Mouse (Mus musculus) limb, embryonic 12.5 days (tissue): ENCODE measurements at regions not wholly inside any gene's neighbourhood (a gene's known extent, or its start where the extent isn't known, plus 50 kb on each side); places are given as distances from the start of the nearest gene placed in this dataset.

Experiments used
- ATAC-seq: fragments of 200-750 bp; cut with Nextera tagmentation; 2 replicates; pipeline ENCODE4 v1.8.0; 2017; ENCODE audit warnings: low read depth, moderate TSS enrichment; ENCODE audit not compliant: insufficient number of reproducible peaks, insufficient read depth, low FRiP score, low TSS enrichment
- H3K27ac ChIP-seq: fragments of 300-500 bp; sonication (generic); 2 replicates; pipeline ENCODE4 v1.5.1; 2016; ENCODE audit warnings: mild to moderate bottlenecking, moderate library complexity
- H3K27me3 ChIP-seq: fragments of 300-500 bp; sonication (generic); 2 replicates; pipeline ENCODE4 v1.6.1; 2016; ENCODE audit warnings: mild to moderate bottlenecking, moderate library complexity
- H3K36me3 ChIP-seq: fragments of 300-500 bp; sonication (generic); 2 replicates; pipeline ENCODE4 v1.6.1; 2016; ENCODE audit warnings: mild to moderate bottlenecking, moderate library complexity
- H3K4me1 ChIP-seq: fragments of 300-500 bp; sonication (generic); replicated peaks from 2 replicates; pipeline ENCODE4 v1.6.1; 2016
- H3K4me2 ChIP-seq: fragments of 300-500 bp; sonication (generic); 2 replicates; pipeline ENCODE4 v1.6.1; 2016; ENCODE audit warnings: mild to moderate bottlenecking, moderate library complexity
- H3K4me3 ChIP-seq: fragments of 300-500 bp; sonication (generic); replicated peaks from 2 replicates; pipeline ENCODE4 v1.5.1; 2016; ENCODE audit warnings: mild to moderate bottlenecking
- H3K9ac ChIP-seq: fragments of 300-500 bp; sonication (generic); replicated peaks from 2 replicates; pipeline ENCODE4 v1.6.1; 2016; ENCODE audit warnings: mild to moderate bottlenecking, moderate library complexity
- H3K9me3 ChIP-seq: fragments of 300-500 bp; sonication (generic); 2 replicates; pipeline ENCODE4 v1.6.1; 2016; ENCODE audit warnings: mild to moderate bottlenecking, moderate library complexity
- WGBS: fragments of 180-500 bp; shearing (Covaris S2); methylation state at CpG from one replicate; pipeline ENCODE4 v1.1.7; 2016; 5-methylcytosine and 5-hydroxymethylcytosine counted together

DNA sequence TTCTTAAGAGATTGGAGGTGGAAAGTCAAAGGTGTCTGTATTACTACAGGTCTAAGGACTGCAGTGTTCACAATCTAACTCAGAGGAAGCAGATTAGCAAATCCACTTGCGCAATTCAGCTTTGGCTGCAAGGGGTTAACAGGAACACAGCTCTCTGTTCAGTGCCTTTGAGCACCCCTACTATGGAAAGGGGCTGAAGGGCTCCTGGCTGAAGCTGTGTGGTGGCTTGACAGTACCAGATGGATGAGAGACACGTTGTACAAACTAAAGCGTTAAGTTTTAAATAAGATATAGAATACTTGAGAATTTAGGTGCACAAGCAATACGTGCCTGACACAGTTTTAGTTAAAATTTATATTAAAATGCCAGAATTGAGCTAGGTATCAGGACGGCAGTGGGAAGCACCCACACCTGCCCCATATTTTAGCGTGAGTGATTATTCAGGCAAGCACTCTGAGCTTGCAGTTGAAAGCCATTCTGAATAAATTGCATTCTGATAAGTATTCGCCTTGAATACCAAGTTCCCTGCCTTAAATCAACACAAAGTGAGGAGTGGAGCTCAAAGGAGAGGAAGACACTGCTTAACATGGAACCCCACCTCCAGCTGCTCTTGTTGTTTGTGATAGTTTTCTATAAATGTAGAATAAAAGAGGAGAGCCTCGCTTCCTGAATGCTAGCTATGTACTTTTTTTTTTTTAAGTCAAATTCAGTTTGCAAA is 223.1 kb upstream of the Adamts16 start:
- WGBS, result 79% methylated on average over 8 of the region's 8 CpGs
- ATAC-seq, result no peak
- Histone ChIP-seq H3K4me3 (no peak overlapping the region), H3K9ac (no peak overlapping the region), H3K9me3 (no peaks in the 10 kb centered on the region), H3K27me3 (no peaks in the 10 kb centered on the region), H3K4me1 (peaks cover 5% of the 10 kb centered on the region), H3K4me2 (no peak overlapping the region), H3K27ac (no peak overlapping the region), H3K36me3 (no peaks in the 10 kb centered on the region)

- no peaks in the 10 kb centered on the region for H3K27me3 ChIP-seq
- no peaks in the 10 kb centered on the region for H3K9me3 ChIP-seq
- no peaks in the 10 kb centered on the region for H3K36me3 ChIP-seq
- H3K9ac ChIP-seq, result no peak overlapping the region
- no peak overlapping the region for H3K27ac ChIP-seq
- H3K4me2 ChIP-seq, result no peak overlapping the region
- ATAC-seq, result no peak
- no peak overlapping the region for H3K4me3 ChIP-seq
- no peaks in the 10 kb centered on the region for H3K4me1 ChIP-seq
- 80% methylated on average over 21 of the region's 21 CpGs for WGBS
Measured at GRCm38 (mm10) chr13:71053361-71054264, 212.0 kb upstream of the Adamts16 start.

DNA sequence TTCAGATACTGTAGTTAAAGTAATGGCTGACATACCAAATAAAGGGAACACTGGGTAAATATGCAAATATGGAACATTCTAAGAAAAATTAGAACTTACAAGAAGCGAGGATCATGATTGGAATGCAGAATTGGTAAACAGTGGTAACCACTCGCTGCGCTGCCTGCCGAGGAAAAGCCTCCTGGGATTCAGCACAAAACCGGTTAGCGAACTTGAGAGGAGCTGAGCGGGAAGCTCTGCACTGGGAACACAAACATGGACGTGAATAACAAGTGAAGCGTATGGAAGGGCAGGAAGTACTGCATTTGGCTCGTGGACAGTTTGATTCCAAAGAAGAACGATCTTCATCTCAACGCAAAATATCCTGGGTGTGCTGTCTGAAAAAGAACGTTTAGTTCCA is 209.0 kb upstream of the Adamts16 start:
- H3K9me3 ChIP-seq, result no peaks in the 10 kb centered on the region
- H3K9ac ChIP-seq, result no peak overlapping the region
- H3K4me2 ChIP-seq, result no peak overlapping the region
- H3K4me1 ChIP-seq, result no peaks in the 10 kb centered on the region
- no peak overlapping the region for H3K4me3 ChIP-seq
- ATAC-seq, result no peak
- WGBS, result 49% methylated on average over 13 of the region's 13 CpGs
- H3K27ac ChIP-seq, result no peak overlapping the region
- no peaks in the 10 kb centered on the region for H3K27me3 ChIP-seq
- no peaks in the 10 kb centered on the region for H3K36me3 ChIP-seq

DNA sequence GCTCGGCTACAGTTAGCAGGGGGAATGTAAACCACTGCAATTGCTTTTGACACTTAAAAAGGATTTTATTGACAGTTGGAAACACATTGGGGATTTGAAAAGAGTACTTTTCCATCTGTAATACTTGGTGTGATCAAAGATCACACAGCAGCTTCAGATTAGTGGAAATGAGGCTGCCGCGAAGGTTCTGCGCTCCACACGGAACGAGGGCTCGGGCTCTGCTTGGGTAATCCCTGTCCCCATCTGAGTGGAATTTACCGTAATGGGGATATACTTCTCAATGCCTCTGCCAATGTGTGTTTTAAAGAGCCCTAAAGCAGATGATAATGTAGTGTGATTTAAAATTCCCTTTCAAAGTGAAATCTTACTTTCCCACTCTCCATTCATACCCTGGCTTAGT is 194.4 kb upstream of the Adamts16 start:
- no peak overlapping the region for H3K4me2 ChIP-seq

DNA sequence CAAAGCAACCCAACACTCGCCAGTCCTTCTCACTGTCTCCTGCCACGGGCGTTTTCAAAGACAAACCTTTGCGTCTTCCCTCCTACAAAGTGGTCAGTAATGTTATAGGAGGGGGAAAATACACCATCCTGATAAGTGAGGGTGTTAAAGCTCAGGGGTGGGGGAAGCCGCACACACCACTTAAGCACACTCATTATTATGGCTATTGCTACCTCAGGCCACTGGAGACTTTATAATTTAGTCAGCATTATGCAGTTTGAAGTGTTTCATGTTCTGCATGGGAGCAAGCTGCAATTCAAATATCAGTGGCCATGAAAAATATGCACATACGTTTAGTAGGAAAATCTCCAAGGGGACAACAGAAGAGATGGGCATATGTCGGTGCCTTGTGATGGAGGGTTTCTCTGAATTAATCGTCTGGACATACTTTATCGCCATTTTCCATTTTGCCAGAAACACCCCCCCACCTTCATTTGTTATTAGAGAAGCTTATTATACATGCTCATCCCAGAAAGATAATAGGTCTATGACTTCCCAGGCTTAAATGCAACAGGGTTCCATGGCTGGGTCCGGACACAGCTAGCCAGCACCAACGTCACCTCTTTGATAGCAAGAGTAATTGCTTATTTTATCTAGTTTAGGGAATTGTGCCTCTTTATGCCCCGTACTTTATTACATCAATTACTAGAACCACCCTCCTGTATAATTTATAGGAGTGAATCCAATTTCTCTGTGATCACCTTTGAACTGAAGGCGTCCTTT is 193.5 kb upstream of the Adamts16 start:
- no peak overlapping the region for H3K27ac ChIP-seq
- no peaks in the 10 kb centered on the region for H3K9me3 ChIP-seq
- H3K9ac ChIP-seq, result no peak overlapping the region
- no peak overlapping the region for H3K4me3 ChIP-seq
- H3K36me3 ChIP-seq, result no peaks in the 10 kb centered on the region
- ATAC-seq, result no peak
- H3K4me2 ChIP-seq, result no peak overlapping the region
- WGBS, result 82% methylated on average over 13 of the region's 13 CpGs
- no peaks in the 10 kb centered on the region for H3K27me3 ChIP-seq
- no peaks in the 10 kb centered on the region for H3K4me1 ChIP-seq

More for the DNA sequence above, 194.4 kb upstream of the Adamts16 start:
- no peak overlapping the region for H3K4me3 ChIP-seq
- H3K9ac ChIP-seq, result no peak overlapping the region
- H3K27me3 ChIP-seq, result no peaks in the 10 kb centered on the region
- no peaks in the 10 kb centered on the region for H3K4me1 ChIP-seq
- H3K27ac ChIP-seq, result no peak overlapping the region
- H3K9me3 ChIP-seq, result no peaks in the 10 kb centered on the region
- WGBS, result 66% methylated on average over 8 of the region's 8 CpGs
- H3K36me3 ChIP-seq, result no peaks in the 10 kb centered on the region
- no peak for ATAC-seq

DNA sequence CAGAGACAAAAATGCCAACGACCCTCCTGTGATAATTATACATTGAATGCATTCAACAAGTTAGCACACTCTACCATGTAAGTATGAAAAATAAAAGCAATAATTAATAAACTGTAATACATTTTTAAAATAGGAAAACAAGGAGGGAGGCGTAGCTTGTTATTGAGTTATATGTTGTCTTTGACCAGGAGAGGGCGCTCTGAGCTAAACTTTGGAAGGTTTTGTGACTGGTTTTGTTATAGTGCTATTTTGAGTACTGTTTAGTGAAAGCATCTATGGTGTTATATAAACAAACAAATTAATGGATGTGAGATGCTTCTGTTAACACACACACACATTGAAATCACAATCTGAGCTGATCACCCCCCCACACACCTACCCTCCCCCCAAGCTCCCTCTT is 166.6 kb upstream of the Adamts16 start:
- H3K4me1 ChIP-seq, result no peaks in the 10 kb centered on the region
- no peaks in the 10 kb centered on the region for H3K36me3 ChIP-seq
- ATAC-seq, result no peak
- H3K9ac ChIP-seq, result no peak overlapping the region
- WGBS, result 24% methylated on average over 3 of the region's 3 CpGs
- no peak overlapping the region for H3K4me2 ChIP-seq
- no peak overlapping the region for H3K4me3 ChIP-seq
- H3K27ac ChIP-seq, result no peak overlapping the region
- H3K27me3 ChIP-seq, result peaks cover 17% of the 10 kb centered on the region; the same call in 1 of the 2 replicates
- no peaks in the 10 kb centered on the region for H3K9me3 ChIP-seq

DNA sequence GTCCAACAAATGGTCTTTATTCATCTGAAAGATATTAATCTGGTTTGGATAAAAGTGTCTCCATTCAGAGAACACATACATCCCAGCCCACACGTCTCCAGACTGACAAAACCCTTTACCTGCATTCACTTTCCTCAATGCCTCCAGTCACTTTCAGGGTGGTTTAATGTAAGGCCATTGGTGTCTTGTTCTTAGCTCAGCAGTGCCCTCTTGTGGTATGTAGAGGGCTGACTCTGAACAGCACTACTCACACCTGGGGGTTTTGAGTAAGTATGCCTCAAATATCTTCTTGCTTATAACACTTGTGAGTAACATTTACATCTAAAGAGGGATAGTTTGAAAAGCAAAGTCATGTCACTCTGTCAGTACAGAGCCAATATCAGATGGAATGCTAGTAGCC is 164.5 kb upstream of the Adamts16 start:
- peaks cover 17% of the 10 kb centered on the region; the same call in 1 of the 2 replicates for H3K27me3 ChIP-seq
- no peak overlapping the region for H3K4me3 ChIP-seq
- no peak overlapping the region for H3K9ac ChIP-seq
- no peaks in the 10 kb centered on the region for H3K36me3 ChIP-seq
- no peaks in the 10 kb centered on the region for H3K9me3 ChIP-seq
- H3K27ac ChIP-seq, result no peak overlapping the region
- ATAC-seq, result no peak
- WGBS, result 13% methylated on average over 1 of the region's 1 CpGs
- H3K4me1 ChIP-seq, result no peaks in the 10 kb centered on the region
- H3K4me2 ChIP-seq, result no peak overlapping the region

DNA sequence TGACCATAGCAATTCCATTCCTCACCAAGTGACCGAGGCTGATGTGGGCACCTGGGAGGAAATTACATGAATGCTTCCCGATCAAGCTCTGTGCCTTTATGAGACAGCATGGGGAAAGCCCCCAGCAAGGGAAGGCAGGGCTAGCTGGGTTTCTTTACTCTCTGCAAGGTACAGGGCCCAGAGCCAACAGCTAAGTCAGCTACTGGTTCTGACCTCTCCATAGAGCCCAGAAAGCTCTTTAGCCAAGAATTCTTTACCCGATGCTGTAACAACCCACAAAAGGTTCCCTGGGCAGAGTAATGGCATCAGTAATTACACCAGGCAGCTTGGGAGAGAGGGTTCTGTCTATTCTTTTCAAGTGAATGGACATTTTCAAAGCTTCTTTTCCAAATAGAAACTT is 161.9 kb upstream of the Adamts16 start:
- Histone ChIP-seq H3K27me3 (peaks cover 10% of the 10 kb centered on the region; the same call in 1 of the 2 replicates), H3K36me3 (no peaks in the 10 kb centered on the region), H3K4me2 (no peak overlapping the region), H3K4me3 (no peak overlapping the region), H3K9me3 (no peaks in the 10 kb centered on the region), H3K4me1 (no peaks in the 10 kb centered on the region), H3K27ac (no peak overlapping the region), H3K9ac (no peak overlapping the region)
- no peak for ATAC-seq
- 78% methylated on average over 3 of the region's 3 CpGs for WGBS

GRCm38 (mm10) chr13:71001278-71001677 is 159.7 kb upstream of the Adamts16 start:
- no peaks in the 10 kb centered on the region for H3K27me3 ChIP-seq
- 21% methylated on average over 2 of the region's 2 CpGs for WGBS
- no peak overlapping the region for H3K27ac ChIP-seq
- H3K4me3 ChIP-seq, result no peak overlapping the region
- no peak overlapping the region for H3K9ac ChIP-seq
- H3K9me3 ChIP-seq, result no peaks in the 10 kb centered on the region
- no peak overlapping the region for H3K4me2 ChIP-seq
- H3K4me1 ChIP-seq, result no peaks in the 10 kb centered on the region
- ATAC-seq, result no peak
- H3K36me3 ChIP-seq, result no peaks in the 10 kb centered on the region

- Histone ChIP-seq H3K36me3 (no peaks in the 10 kb centered on the region), H3K27ac (no peak overlapping the region), H3K27me3 (no peaks in the 10 kb centered on the region), H3K4me3 (no peak overlapping the region), H3K9ac (no peak overlapping the region), H3K4me1 (no peaks in the 10 kb centered on the region), H3K4me2 (no peak overlapping the region), H3K9me3 (no peaks in the 10 kb centered on the region)
- ATAC-seq, result no peak
- 74% methylated on average over 5 of the region's 5 CpGs for WGBS
Measured at GRCm38 (mm10) chr13:71000422-71001008, 158.9 kb upstream of the Adamts16 start.

DNA sequence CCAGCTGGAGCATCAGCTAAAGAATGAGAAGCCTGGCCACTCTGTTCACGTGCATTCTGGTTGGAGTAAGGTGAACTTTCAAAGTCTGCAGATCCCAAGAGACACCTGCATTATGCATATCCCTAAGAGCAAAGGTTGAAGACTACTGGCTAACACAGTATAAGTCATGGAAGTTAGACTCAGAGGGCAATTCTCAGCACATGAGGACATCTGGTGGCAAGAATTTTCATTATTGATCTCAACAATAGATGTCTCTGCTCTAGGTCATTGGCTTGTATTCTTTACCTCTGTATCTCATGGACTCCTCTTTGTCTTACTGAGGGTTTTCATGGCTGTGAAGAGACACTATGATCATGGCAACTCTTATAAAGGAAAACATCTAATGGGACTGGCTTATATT is 151.9 kb upstream of the Adamts16 start:
- no peak overlapping the region for H3K4me2 ChIP-seq
- H3K36me3 ChIP-seq, result no peaks in the 10 kb centered on the region
- WGBS, result 67% methylated on average over 1 of the region's 1 CpGs
- H3K27me3 ChIP-seq, result no peaks in the 10 kb centered on the region
- H3K27ac ChIP-seq, result no peak overlapping the region
- no peak overlapping the region for H3K9ac ChIP-seq
- no peak overlapping the region for H3K4me3 ChIP-seq
- no peak for ATAC-seq
- no peaks in the 10 kb centered on the region for H3K9me3 ChIP-seq
- H3K4me1 ChIP-seq, result no peaks in the 10 kb centered on the region
